Comparison of ENCODE assay signal across 8 mouse cellular contexts in genomic region chr7:144234783-144235182, GRCm38 (mm10).
DNase-seq lines count a peak whose midpoint lies in the region; ATAC-seq lines count a peak whose summit lies in the region.

No protein-coding gene starts in this region.

- intact Hi-C loops in left cerebral cortex, postnatal 4 days (cut with DNase I) = loop anchor here (5.0 kb wide), 1 partner anchor 188 kb away; no protein-coding TSS in a partner anchor
- intact Hi-C loops in left cerebral cortex, postnatal 14 days (cut with DNase I) = no loop called here

- peak; percentile 49 to 66 for DNase-seq in cerebellum, postnatal 14 days
- no peak for DNase-seq in cerebellum, adult 8-10 months
- DNase-seq in left cerebral cortex, postnatal 4 days = peak; percentile 36
- DNase-seq in left cerebral cortex, postnatal 14 days (ENCODE audit: low spot score in 2 of 2) = no peak
- DNase-seq in embryo, embryonic 10.5 days (ENCODE audit: low spot score) = peak; percentile 35
- peak; percentile 8 for DNase-seq in lung, postnatal 36 days
- no peak for DNase-seq in frontal cortex, postnatal 10 days (ENCODE audit: low spot score in 2 of 2)

- ATAC-seq in monocyte, adult 5-6 weeks (replicated peaks; ENCODE audit: insufficient number of reproducible peaks, low FRiP score, low TSS enrichment, poor library complexity, severe bottlenecking) = no peak

Comparison
In these comparisons a context has a peak if more than half of its experiments do, and no peak if none do; other contexts are left out.
1. DNase-seq: peak in cerebellum, postnatal 14 days (2 of 2), left cerebral cortex, postnatal 4 days (single experiment), embryo, embryonic 10.5 days (single experiment) and lung, postnatal 36 days (single experiment); none in cerebellum, adult 8-10 months (single experiment), left cerebral cortex, postnatal 14 days (0 of 2) and frontal cortex, postnatal 10 days (0 of 2).